Mouse (Mus musculus): ENCODE data around the gene Glod4.

The Glod4 gene

GRCm38 (mm10) chr11:76083941-76084367 lies 159.6 kb downstream of the Glod4 start:
- DNase-seq (ENCODE audit: low spot score in 2 of 2) = no peak

- DNase-seq (ENCODE audit: low spot score in 2 of 2) = no peak
Observed at GRCm38 (mm10) chr11:76081048-76081640, 162.4 kb downstream of the Glod4 start.

GRCm38 (mm10) chr11:76080293-76080692 lies 163.2 kb downstream of the Glod4 start:
- DNase-seq (ENCODE audit: low spot score in 2 of 2) = no peak

GRCm38 (mm10) chr11:76077341-76077740 lies 166.2 kb downstream of the Glod4 start:
- no peak for DNase-seq (ENCODE audit: low spot score in 2 of 2)

- DNase-seq (ENCODE audit: low spot score in 2 of 2) = no peak
Observed at GRCm38 (mm10) chr11:76074296-76075093, 169.0 kb downstream of the Glod4 start.
